Mouse (Mus musculus): Measurements from ENCODE around the gene Gm49336. TPM values are rescaled to one million over a fixed set of nuclear protein-coding genes. Genes with fewer than 3 reads are reported as not detected.

The Gm49336 gene
- polyA plus RNA-seq, 1 experiment from 2014 or later = 81.4 TPM

DNA sequence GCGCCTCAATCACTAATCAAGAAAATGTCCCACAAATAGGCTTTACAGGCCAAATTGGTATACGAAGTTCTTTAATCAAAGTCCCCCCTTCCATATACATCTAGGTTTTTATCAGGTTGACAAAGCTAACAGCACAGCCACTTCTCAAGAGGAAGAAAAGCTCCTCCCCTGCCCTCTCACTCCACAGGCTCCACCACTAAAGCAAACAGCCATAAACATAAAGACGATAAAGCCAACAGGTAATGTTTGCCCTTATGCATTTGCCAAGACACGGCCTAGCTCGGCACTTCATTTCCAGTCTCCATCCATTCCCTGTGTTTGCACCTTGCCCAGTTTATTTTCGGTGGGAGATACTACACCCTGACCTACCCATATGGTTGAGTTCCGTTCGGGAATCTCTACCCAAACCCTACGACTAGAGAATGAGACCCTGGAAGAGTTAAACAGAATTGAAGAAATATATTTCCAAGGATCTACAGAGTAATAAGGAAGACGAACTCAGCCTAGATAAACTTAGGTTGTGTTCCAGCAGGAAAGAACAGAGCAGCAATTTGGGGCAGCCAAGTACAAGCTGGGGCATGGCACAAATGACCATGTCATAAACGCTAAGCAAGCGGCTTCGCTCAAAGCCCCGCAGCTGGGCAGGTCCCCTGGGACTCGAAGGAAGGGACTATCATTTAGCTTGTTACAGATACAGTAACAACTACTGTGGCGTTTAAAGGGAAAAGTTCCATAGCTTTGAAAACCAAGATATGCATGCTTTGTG is 80.3 kb downstream of the Gm49336 start:
- no peak overlapping the region for H3K9ac ChIP-seq (replicated peaks; ENCODE audit: low read length)
- H3K27ac ChIP-seq (replicated peaks; ENCODE audit: low read depth, low read length) = no peak overlapping the region
- ATAC-seq (replicated peaks; ENCODE audit: insufficient number of reproducible peaks, low FRiP score, low TSS enrichment, low read depth) = no peak
- H3K9me3 ChIP-seq (replicated peaks; ENCODE audit: control insufficient read depth, low read length) = no peaks in the 10 kb centered on the region
- 86% methylated on average over 16 of the region's 16 CpGs for WGBS
- DNase-seq (ENCODE audit: low spot score) = no peak
- no peaks in the 10 kb centered on the region for H3K4me1 ChIP-seq (ENCODE audit: control insufficient read depth, insufficient read depth, low read length)
- H3K27me3 ChIP-seq (ENCODE audit: control insufficient read depth, insufficient read depth, low read length) = peaks cover 4% of the 10 kb centered on the region; the same call in 1 of the 2 replicates
- no peaks in the 10 kb centered on the region for H3K36me3 ChIP-seq (replicated peaks; ENCODE audit: control insufficient read depth, insufficient read depth, low read depth, low read length)
- H3K4me3 ChIP-seq (ENCODE audit: low read depth, low read length) = no peak overlapping the region
- H3K4me2 ChIP-seq (ENCODE audit: low read depth, low read length) = no peak overlapping the region

DNA sequence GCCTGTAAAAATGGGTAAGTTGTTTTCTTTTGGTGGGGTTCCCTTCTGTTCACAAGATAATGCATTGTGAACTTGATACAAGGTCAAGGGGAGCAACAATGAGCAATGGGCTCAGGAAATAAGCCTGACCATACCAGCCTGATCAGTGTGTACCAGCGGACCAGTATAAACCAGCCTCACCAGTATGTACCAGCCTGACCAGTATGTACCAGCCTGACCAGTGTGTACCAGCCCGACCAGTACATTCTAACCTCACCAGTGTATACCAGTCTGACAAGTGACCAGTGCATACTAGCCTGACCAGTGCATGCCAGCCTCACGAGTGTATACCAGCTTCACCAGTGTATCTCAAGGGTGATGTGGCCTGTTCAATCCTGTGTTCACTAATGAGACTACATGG is 87.9 kb downstream of the Gm49336 start:
- ATAC-seq (replicated peaks; ENCODE audit: insufficient number of reproducible peaks, low FRiP score, low TSS enrichment, low read depth) = no peak
- Histone ChIP-seq H3K9me3 (replicated peaks; ENCODE audit: control insufficient read depth, low read length) (no peaks in the 10 kb centered on the region), H3K4me2 (ENCODE audit: low read depth, low read length) (no peak overlapping the region), H3K27me3 (ENCODE audit: control insufficient read depth, insufficient read depth, low read length) (no peaks in the 10 kb centered on the region), H3K27ac (replicated peaks; ENCODE audit: low read depth, low read length) (no peak overlapping the region), H3K36me3 (replicated peaks; ENCODE audit: control insufficient read depth, insufficient read depth, low read depth, low read length) (no peaks in the 10 kb centered on the region), H3K9ac (replicated peaks; ENCODE audit: low read length) (no peak overlapping the region), H3K4me3 (ENCODE audit: low read depth, low read length) (no peak overlapping the region), H3K4me1 (ENCODE audit: control insufficient read depth, insufficient read depth, low read length) (no peaks in the 10 kb centered on the region)
- no peak for DNase-seq (ENCODE audit: low spot score)
- WGBS = 87% methylated on average over 3 of the region's 3 CpGs

MicroRNAs within 50 kb of the gene (microRNA counts, 519-probe panel; counts per million panel counts)
- not detected for microRNA mmu-miR-719

Small RNAs within 50 kb of the gene (microRNA-seq; reads per million reads assigned to microRNA genes)
- gene Mir719 (ENCODE audit: borderline number of aligned reads) = not detected

Other genes with a start within 250 kb of the Gm49336 start
- 4.2 and 5.9 TPM in 2 replicates for gene Atp8a2, start 54.3 kb downstream of the Gm49336 start, polyA plus RNA-seq (2014; fragmentation: Nextera tagmentation; extraction: Ambion mirVana)
- not detected in 2 replicates for gene Nupl1, start 76 bp downstream of the Gm49336 start, polyA plus RNA-seq (2014; fragmentation: Nextera tagmentation; extraction: Ambion mirVana)
- 39.3 and 39.5 TPM in 2 replicates for gene Mtmr6, start 13.7 kb upstream of the Gm49336 start, polyA plus RNA-seq (2014; fragmentation: Nextera tagmentation; extraction: Ambion mirVana)
- gene Amer2, start 121.8 kb upstream of the Gm49336 start, polyA plus RNA-seq (2014; fragmentation: Nextera tagmentation; extraction: Ambion mirVana) = 3.3 and 3.5 TPM in 2 replicates

Measured in embryonic facial prominence, embryonic 11.5 days (tissue).